Mouse (Mus musculus) MN1 (cell line): ENCODE data around the gene Hcst.

Experiments used
- DNase-seq: peaks from one replicate; pipeline ENCODE4 v3.0.0-alpha.2; 2016; ENCODE audit warnings: low spot score

Hcst gene

DNA sequence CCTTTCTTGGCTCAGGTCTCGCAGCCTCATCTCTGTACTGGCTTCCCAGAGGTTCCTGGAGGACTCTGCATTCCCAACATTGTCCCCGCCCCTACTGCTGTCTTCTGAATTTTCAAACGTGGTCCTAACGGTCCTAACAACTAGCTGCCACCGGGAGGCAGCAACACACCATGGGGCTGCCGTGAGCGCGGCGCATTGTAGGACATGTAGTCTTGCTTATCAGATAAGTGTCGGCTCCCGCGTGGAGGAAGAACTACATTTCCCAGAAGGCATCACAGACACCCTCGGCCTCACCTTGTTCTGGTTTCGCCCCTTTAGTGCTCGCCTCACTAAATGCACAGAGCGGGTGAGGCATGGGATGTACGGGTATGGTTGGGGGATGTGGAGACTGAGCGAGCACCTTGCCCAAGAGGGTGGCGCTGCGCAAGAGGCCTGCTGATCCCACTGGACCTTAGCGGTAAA is 46.1 kb downstream of the Hcst start:
- DNase-seq: peak; percentile 97
